Mouse (Mus musculus): ENCODE results near the gene Dkkl1. TPM values are rescaled to one million over a fixed set of nuclear protein-coding genes. Genes with fewer than 3 reads are reported as not detected.

Gene Dkkl1
- polyA plus RNA-seq, 1 experiment from 2014 or later: 1.5 TPM

DNA sequence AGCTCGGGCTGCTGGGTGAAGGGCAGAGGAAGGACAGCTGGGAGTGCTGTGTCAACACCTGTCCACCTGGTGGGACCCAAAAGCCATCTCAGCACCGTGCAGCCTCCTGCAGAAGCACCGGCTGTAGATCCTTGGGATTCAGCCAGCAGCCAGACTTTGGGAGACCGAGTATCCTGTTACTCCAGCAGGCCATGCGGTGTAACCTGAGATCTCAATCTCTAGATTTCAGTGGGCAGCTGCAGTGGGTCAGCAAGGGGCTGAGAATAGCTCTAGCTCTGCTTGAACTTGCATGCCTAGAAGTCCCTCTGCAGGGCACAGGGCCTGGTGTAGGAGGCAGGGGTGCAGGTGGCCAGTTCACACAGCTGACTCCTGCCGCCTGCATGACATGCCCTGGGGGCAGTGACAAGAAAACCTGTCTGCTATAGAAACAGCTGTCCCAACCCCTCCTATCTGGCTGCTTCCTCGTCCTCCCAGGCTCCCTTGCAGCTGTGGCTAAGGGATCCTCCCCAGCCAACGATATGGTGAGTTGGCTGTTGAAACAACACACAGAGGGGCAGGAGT lies 20.1 kb downstream of the Dkkl1 start:
- no peak overlapping the region for H3K4me2 ChIP-seq
- no peaks in the 10 kb centered on the region for H3K36me3 ChIP-seq
- peaks cover 23% of the 10 kb centered on the region for H3K4me1 ChIP-seq (replicated peaks)
- ATAC-seq (ENCODE audit: insufficient number of reproducible peaks, low FRiP score): no peak
- peaks cover 81% of the 10 kb centered on the region for H3K27me3 ChIP-seq (replicated peaks)
- H3K27ac ChIP-seq (ENCODE audit: poor library complexity, severe bottlenecking): no peak overlapping the region
- H3K9me3 ChIP-seq (replicated peaks): no peaks in the 10 kb centered on the region
- H3K9ac ChIP-seq: no peak overlapping the region
- no peak overlapping the region for H3K4me3 ChIP-seq
- 13% methylated on average over 8 of the region's 8 CpGs for WGBS

GRCm38 (mm10) chr7:45191161-45191560 lies 20.8 kb downstream of the Dkkl1 start:
- WGBS: 53% methylated on average over 2 of the region's 2 CpGs
- no peaks in the 10 kb centered on the region for H3K9me3 ChIP-seq (replicated peaks)
- no peak overlapping the region for H3K4me2 ChIP-seq
- H3K36me3 ChIP-seq: no peaks in the 10 kb centered on the region
- ATAC-seq (ENCODE audit: insufficient number of reproducible peaks, low FRiP score): no peak
- H3K4me1 ChIP-seq (replicated peaks): peaks cover 23% of the 10 kb centered on the region
- no peak overlapping the region for H3K4me3 ChIP-seq
- no peak overlapping the region for H3K27ac ChIP-seq (ENCODE audit: poor library complexity, severe bottlenecking)
- H3K27me3 ChIP-seq (replicated peaks): peaks cover 84% of the 10 kb centered on the region
- no peak overlapping the region for H3K9ac ChIP-seq

DNA sequence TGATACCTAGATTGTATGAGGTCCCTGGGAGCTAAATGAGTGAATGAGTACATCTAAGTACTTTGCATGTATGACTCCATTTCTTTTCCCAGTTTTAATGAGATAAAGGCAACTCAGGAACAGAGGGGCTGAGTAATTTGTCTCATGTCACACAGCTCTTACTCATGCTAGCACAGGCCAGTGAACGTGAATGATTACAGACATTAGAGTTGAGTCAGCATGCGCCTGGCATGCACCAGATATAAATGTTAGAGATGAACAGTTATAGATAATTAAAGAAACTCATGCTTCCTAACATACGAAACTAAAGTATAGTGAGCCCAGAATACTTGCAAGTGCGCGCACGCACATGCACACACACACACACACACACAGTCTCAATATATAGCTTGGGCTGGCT lies 21.8 kb downstream of the Dkkl1 start:
- 89% methylated on average over 6 of the region's 6 CpGs for WGBS
- Histone ChIP-seq H3K27me3 (replicated peaks) (peaks cover 84% of the 10 kb centered on the region), H3K9ac (no peak overlapping the region)

DNA sequence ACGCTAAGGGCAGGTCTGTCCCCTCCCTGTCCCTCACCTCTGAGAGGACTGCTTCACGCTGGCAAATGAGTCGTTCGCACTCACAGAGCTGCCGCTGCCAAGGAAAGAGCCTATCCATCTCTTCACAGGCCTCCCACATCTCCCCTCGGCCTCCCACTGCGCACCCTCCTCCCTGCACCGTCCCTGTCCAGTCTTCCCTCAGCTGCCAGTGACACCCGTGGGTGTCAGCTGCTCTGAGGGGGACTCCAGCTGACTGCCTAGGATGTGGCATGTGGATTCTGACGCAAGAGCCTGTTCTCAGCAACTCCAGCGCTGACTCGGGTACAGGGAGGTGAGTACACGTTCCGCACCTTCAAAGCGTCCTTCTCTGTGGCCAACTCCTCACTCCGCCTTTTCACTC lies 22.3 kb downstream of the Dkkl1 start:
- H3K9me3 ChIP-seq (replicated peaks): no peaks in the 10 kb centered on the region
- no peak overlapping the region for H3K4me2 ChIP-seq
- peaks cover 89% of the 10 kb centered on the region for H3K27me3 ChIP-seq (replicated peaks)
- H3K4me3 ChIP-seq: no peak overlapping the region
- peaks cover 13% of the 10 kb centered on the region for H3K4me1 ChIP-seq (replicated peaks)
- H3K36me3 ChIP-seq: no peaks in the 10 kb centered on the region
- no peak overlapping the region for H3K9ac ChIP-seq
- ATAC-seq (ENCODE audit: insufficient number of reproducible peaks, low FRiP score): no peak
- H3K27ac ChIP-seq (ENCODE audit: poor library complexity, severe bottlenecking): no peak overlapping the region
- 40% methylated on average over 16 of the region's 16 CpGs for WGBS

More for the DNA sequence above, 21.8 kb downstream of the Dkkl1 start:
- Histone ChIP-seq H3K36me3 (no peaks in the 10 kb centered on the region), H3K4me1 (replicated peaks) (peaks cover 17% of the 10 kb centered on the region), H3K4me2 (no peak overlapping the region), H3K9me3 (replicated peaks) (no peaks in the 10 kb centered on the region), H3K27ac (ENCODE audit: poor library complexity, severe bottlenecking) (no peak overlapping the region), H3K4me3 (no peak overlapping the region)
- no peak for ATAC-seq (ENCODE audit: insufficient number of reproducible peaks, low FRiP score)

GRCm38 (mm10) chr7:45185921-45186320 lies 26.0 kb downstream of the Dkkl1 start:
- 64% methylated on average over 7 of the region's 7 CpGs for WGBS
- ATAC-seq (ENCODE audit: insufficient number of reproducible peaks, low FRiP score): no peak
- H3K9me3 ChIP-seq (replicated peaks): no peaks in the 10 kb centered on the region
- peaks cover 18% of the 10 kb centered on the region for H3K4me1 ChIP-seq (replicated peaks)
- peaks cover 98% of the 10 kb centered on the region for H3K27me3 ChIP-seq (replicated peaks)
- H3K9ac ChIP-seq: no peak overlapping the region
- H3K36me3 ChIP-seq: no peaks in the 10 kb centered on the region
- H3K4me3 ChIP-seq: no peak overlapping the region
- no peak overlapping the region for H3K27ac ChIP-seq (ENCODE audit: poor library complexity, severe bottlenecking)
- H3K4me2 ChIP-seq: no peak overlapping the region

- Histone ChIP-seq H3K4me1 (replicated peaks) (peaks cover 23% of the 10 kb centered on the region), H3K27ac (ENCODE audit: poor library complexity, severe bottlenecking) (no peak overlapping the region), H3K9ac (no peak overlapping the region), H3K4me3 (no peak overlapping the region), H3K36me3 (no peaks in the 10 kb centered on the region), H3K27me3 (replicated peaks) (peaks cover 98% of the 10 kb centered on the region), H3K9me3 (replicated peaks) (no peaks in the 10 kb centered on the region), H3K4me2 (no peak overlapping the region)
- ATAC-seq (ENCODE audit: insufficient number of reproducible peaks, low FRiP score): no peak
- WGBS: 68% methylated on average over 7 of the region's 7 CpGs
These were observed 28.3 kb downstream of the Dkkl1 start for GRCm38 (mm10) chr7:45183672-45184071.

- peak overlapping the region; percentile 31; the same call in 1 of the 2 replicates for H3K9ac ChIP-seq
- H3K27me3 ChIP-seq (replicated peaks): peaks cover 98% of the 10 kb centered on the region
- peak overlapping the region; percentile 37 for H3K4me3 ChIP-seq
- H3K4me2 ChIP-seq: peak overlapping the region; percentile 63
- ATAC-seq (ENCODE audit: insufficient number of reproducible peaks, low FRiP score): no peak
- no peaks in the 10 kb centered on the region for H3K9me3 ChIP-seq (replicated peaks)
- H3K27ac ChIP-seq (ENCODE audit: poor library complexity, severe bottlenecking): no peak overlapping the region
- H3K4me1 ChIP-seq (replicated peaks): peaks cover 23% of the 10 kb centered on the region
- no peaks in the 10 kb centered on the region for H3K36me3 ChIP-seq
- WGBS: 18% methylated on average over 11 of the region's 11 CpGs
These were observed 29.3 kb downstream of the Dkkl1 start for GRCm38 (mm10) chr7:45182606-45183005.

- ATAC-seq (ENCODE audit: insufficient number of reproducible peaks, low FRiP score): peak; percentile 80
- peak overlapping the region; percentile 31; the same call in 1 of the 2 replicates for H3K9ac ChIP-seq
- WGBS: under 1% methylated on average over 34 of the region's 34 CpGs
These were observed 29.7 kb downstream of the Dkkl1 start for GRCm38 (mm10) chr7:45182199-45182601.

DNA sequence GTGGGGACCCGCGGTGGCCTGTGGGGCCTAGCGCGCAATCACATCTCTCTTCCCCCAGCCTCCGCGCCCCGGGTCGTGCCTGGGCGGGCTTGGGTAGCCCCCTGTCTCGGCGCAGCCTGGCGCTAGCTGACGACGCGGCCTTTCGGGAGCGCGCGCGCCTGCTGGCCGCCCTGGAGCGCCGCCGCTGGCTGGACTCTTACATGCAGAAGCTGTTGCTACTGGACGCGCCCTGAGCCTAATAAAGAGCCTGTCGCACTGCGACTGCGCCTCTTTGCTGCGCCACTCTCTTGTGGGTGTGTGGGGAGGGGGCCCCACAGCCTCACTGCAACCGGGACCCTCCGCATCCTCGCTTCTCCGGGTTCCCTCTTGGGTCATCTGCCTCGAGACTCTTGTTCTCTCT lies 30.4 kb downstream of the Dkkl1 start:
- 6% methylated on average over 29 of the region's 35 CpGs for WGBS

More at GRCm38 (mm10) chr7:45182199-45182601, 29.7 kb downstream of the Dkkl1 start:
- peaks cover 23% of the 10 kb centered on the region for H3K4me1 ChIP-seq (replicated peaks)
- H3K9me3 ChIP-seq (replicated peaks): no peaks in the 10 kb centered on the region
- peaks cover 98% of the 10 kb centered on the region for H3K27me3 ChIP-seq (replicated peaks)
- peak overlapping the region; percentile 37 for H3K4me3 ChIP-seq
- no peaks in the 10 kb centered on the region for H3K36me3 ChIP-seq
- peak overlapping the region; percentile 63 for H3K4me2 ChIP-seq
- no peak overlapping the region for H3K27ac ChIP-seq (ENCODE audit: poor library complexity, severe bottlenecking)

DNA sequence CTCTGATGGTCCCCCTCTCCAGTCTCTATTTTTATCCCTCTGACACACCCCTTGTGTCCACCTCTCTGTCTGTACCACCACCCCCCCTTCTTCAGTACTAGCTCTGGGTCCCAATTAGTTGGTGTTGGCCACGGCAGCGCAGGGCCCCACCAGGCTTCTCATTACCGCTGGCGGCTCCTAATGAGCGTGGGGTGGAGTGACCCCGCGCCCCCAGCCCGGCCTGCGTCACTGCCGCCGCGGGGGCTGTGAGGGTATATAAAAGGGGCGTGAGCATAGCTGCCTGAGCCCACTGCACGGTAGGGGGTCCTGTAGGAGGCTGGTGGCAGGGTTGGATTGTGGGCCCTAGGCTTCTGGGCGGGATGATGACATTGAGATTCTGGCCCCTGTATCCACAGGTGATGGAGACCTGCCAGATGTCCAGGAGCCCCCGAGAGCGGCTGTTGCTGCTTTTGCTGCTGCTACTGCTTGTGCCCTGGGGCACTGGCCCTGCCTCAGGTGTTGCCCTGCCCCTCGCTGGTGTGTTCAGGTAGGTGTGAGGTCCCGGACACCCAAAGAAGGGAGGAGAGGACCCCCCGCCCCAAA lies 31.0 kb downstream of the Dkkl1 start, which contains the start of gene Pth2:
Pth2 (plus strand) TSS at position 100 of the 582 bp plus-strand sequence.
- H3K9me3 ChIP-seq (replicated peaks): no peaks in the 10 kb centered on the region
- H3K27ac ChIP-seq (ENCODE audit: poor library complexity, severe bottlenecking): no peak within 1 kb of the TSS
- H3K4me3 ChIP-seq: peak within 1 kb of the TSS; percentile 37
- WGBS: 21% methylated on average over 20 of the region's 20 CpGs
- H3K4me1 ChIP-seq (replicated peaks): peaks cover 30% of the 10 kb centered on the region
- H3K4me2 ChIP-seq: peak within 1 kb of the TSS; percentile 63
- ATAC-seq (ENCODE audit: insufficient number of reproducible peaks, low FRiP score): no peak
- peaks cover 98% of the 10 kb centered on the region for H3K27me3 ChIP-seq (replicated peaks)
- no peaks in the 10 kb centered on the region for H3K36me3 ChIP-seq
- no peak within 1 kb of the TSS; the same call in 1 of the 2 replicates for H3K9ac ChIP-seq

More for the DNA sequence above, 30.4 kb downstream of the Dkkl1 start:
- Histone ChIP-seq H3K9me3 (replicated peaks) (no peaks in the 10 kb centered on the region), H3K9ac (no peak overlapping the region), H3K4me3 (peak overlapping the region; percentile 37), H3K27me3 (replicated peaks) (peaks cover 98% of the 10 kb centered on the region), H3K36me3 (no peaks in the 10 kb centered on the region), H3K4me1 (replicated peaks) (peaks cover 24% of the 10 kb centered on the region), H3K4me2 (peak overlapping the region; percentile 63), H3K27ac (ENCODE audit: poor library complexity, severe bottlenecking) (no peak overlapping the region)
- no peak for ATAC-seq (ENCODE audit: insufficient number of reproducible peaks, low FRiP score)

DNA sequence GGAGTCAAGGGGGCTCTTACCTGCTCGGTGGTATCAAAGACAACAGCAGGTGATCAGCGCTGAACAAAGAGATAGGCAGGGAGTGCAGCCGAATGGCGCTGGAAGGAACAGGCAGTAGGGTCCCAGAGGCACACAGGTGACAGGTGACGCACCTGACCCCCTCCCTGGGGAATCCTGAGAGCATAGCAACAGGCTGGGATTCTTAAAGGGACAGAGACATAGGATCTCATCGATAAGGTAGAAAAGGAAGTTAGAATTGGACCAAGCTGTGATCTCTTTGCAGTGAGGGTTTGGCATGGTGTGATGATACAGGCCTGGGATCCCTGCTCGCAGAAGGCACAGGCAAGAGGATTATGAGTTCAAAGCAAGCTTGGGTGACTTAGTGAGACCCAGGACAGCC lies 32.5 kb downstream of the Dkkl1 start, which contains the start of gene Gfy:
Gfy (minus strand) TSS at position 101 of the 400 bp plus-strand sequence.
- H3K27me3 ChIP-seq (replicated peaks): peaks cover 98% of the 10 kb centered on the region
- no peak within 1 kb of the TSS for H3K4me3 ChIP-seq
- WGBS: 33% methylated on average over 7 of the region's 7 CpGs
- no peaks in the 10 kb centered on the region for H3K9me3 ChIP-seq (replicated peaks)
- ATAC-seq (ENCODE audit: insufficient number of reproducible peaks, low FRiP score): no peak
- no peak within 1 kb of the TSS for H3K9ac ChIP-seq
- H3K36me3 ChIP-seq: no peaks in the 10 kb centered on the region
- peaks cover 38% of the 10 kb centered on the region for H3K4me1 ChIP-seq (replicated peaks)
- H3K4me2 ChIP-seq: no peak within 1 kb of the TSS
- no peak within 1 kb of the TSS for H3K27ac ChIP-seq (ENCODE audit: poor library complexity, severe bottlenecking)
